Mouse (Mus musculus) small intestine, adult 2 months (tissue): Measurements from ENCODE around the gene Lcmt1.

Experiments used
- CTCF ChIP-seq: fragments of 200-500 bp; IDR thresholded peaks from 2 replicates; pipeline ENCODE4 v1.5.1; 2012; ENCODE audit warnings: low read depth, mild to moderate bottlenecking, control low read depth, inconsistent platforms, low read length, moderate library complexity, mixed read lengths; ENCODE audit not compliant: insufficient replicate concordance, insufficient read length; ENCODE audit errors: extremely low read depth
- POLR2A ChIP-seq: fragments of 200-500 bp; IDR thresholded peaks from 2 replicates; pipeline ENCODE4 v1.6.1; 2012; ENCODE audit warnings: low read depth, mild to moderate bottlenecking, control low read depth, inconsistent platforms, low read length, moderate library complexity

DNA sequence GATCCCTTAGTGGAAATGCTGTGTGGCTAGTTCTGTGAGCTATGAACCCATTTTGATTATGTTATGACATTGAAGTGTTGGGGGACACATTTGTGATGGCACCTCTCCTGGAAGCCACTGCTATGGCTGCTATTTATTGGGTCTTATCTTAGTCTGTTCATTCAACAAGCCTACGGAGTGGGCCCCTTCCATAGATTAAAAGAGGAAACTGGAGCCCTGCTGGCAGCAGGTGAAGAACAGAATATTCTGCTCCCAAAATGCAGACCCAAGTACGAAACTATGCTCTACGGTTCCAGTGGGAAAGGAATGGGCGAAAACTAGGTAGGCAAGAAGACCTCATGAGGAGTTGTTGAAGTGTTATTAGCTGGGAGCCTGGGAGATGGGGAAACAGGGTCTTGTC, 88.7 kb downstream of the Lcmt1 start:
- TF ChIP-seq POLR2A (no peak), CTCF (no peak)
